ENCODE assay signal across 8 mouse cellular contexts in the genomic region with DNA sequence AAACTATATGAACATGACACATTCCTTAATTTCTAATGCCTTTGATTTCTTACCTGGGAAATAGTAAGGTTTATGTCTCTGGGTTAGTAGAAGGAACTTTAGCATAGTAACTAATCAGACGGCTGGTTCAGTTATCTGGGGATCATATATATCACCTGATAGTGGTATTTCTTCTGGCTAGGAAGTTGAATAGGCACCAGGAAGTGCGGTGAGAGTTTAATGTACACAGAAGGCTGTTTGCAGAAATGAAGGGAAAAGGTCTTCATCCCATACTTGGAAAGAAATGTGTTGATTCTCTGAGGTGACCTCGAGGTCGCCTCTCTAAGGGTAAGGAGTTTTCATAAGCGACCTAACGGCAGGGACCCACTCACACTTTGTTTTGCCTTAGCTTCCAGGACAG. TPM values are rescaled to one million over a fixed set of nuclear protein-coding genes. Genes with fewer than 3 reads are reported as not detected.
DNase-seq lines count a peak whose midpoint lies in the region; ATAC-seq and TF ChIP-seq lines count a peak whose summit lies in the region.

No protein-coding gene starts in this region.

- peak overlapping the region; percentile 62; the same call in 1 of the 2 replicates for H3K4me3 ChIP-seq in heart, embryonic 12.5 days
- peak overlapping the region; percentile 76; the same call in 1 of the 2 replicates for H3K4me3 ChIP-seq in cortical plate, adult 2 months (ENCODE audit: insufficient read depth, low read length)
- H3K4me3 ChIP-seq in hindbrain, embryonic 15.5 days, result peak overlapping the region; percentile 64
- H3K4me3 ChIP-seq in midbrain, embryonic 12.5 days, result peak overlapping the region; percentile 51
- H3K4me3 ChIP-seq in cerebellum, adult 2 months (replicated peaks; ENCODE audit: insufficient read depth, low read depth, low read length), result no peak overlapping the region

- H3K9me3 ChIP-seq in heart, embryonic 12.5 days (replicated peaks), result no peaks in the 10 kb centered on the region
- no peaks in the 10 kb centered on the region for H3K9me3 ChIP-seq in hindbrain, embryonic 15.5 days
- H3K9me3 ChIP-seq in midbrain, embryonic 12.5 days, result no peaks in the 10 kb centered on the region

- H3K27me3 ChIP-seq in heart, embryonic 12.5 days (replicated peaks), result no peaks in the 10 kb centered on the region
- H3K27me3 ChIP-seq in hindbrain, embryonic 15.5 days, result peaks cover 12% of the 10 kb centered on the region; the same call in 1 of the 2 replicates
- H3K27me3 ChIP-seq in midbrain, embryonic 12.5 days, result peaks cover 20% of the 10 kb centered on the region
- no peaks in the 10 kb centered on the region; the same call in 1 of the 2 replicates for H3K27me3 ChIP-seq in cerebellum, adult 2 months (ENCODE audit: control insufficient read depth, insufficient read depth, low read length)

- no peak for TF ChIP-seq CTCF in cortical plate, adult 2 months (IDR thresholded peaks at IDR 0.05; ENCODE audit: extremely low read depth, insufficient read depth, low read length)
- no peak for TF ChIP-seq CTCF in cerebellum, adult 2 months (IDR thresholded peaks at IDR 0.05; ENCODE audit: borderline replicate concordance, insufficient read depth, low read depth, low read length)

- peak overlapping the region; percentile 87 for H3K4me2 ChIP-seq in heart, embryonic 12.5 days
- H3K4me2 ChIP-seq in hindbrain, embryonic 15.5 days, result peak overlapping the region; percentile 100
- peak overlapping the region; percentile 98 for H3K4me2 ChIP-seq in midbrain, embryonic 12.5 days (replicated peaks)

- intact Hi-C loops in heart, postnatal 36 days (cut with DNase I), result loop anchor here (1.0 to 10.0 kb wide), 4 partner anchors 110 to 598 kb away; no protein-coding TSS in a partner anchor

- WGBS in heart, embryonic 12.5 days, result 14% methylated on average over 6 of the region's 6 CpGs
- WGBS in hindbrain, embryonic 15.5 days, result 20% methylated on average over 6 of the region's 6 CpGs
- 17% methylated on average over 6 of the region's 6 CpGs for WGBS in midbrain, embryonic 12.5 days
- 22% methylated on average over 6 of the region's 6 CpGs for WGBS in cerebellum, adult 2 months

- no peak for ATAC-seq in heart, embryonic 12.5 days (ENCODE audit: insufficient number of reproducible peaks, low FRiP score)
- no peak for ATAC-seq in hindbrain, embryonic 15.5 days (ENCODE audit: low FRiP score, low read depth)
- ATAC-seq in midbrain, embryonic 12.5 days (ENCODE audit: low FRiP score, low read depth), result no peak
- ATAC-seq in cerebellum, adult (ENCODE audit: insufficient number of reproducible peaks, low FRiP score, low TSS enrichment), result no peak

- no peak for TF ChIP-seq POLR2A in cortical plate, adult 2 months (IDR thresholded peaks at IDR 0.05; ENCODE audit: extremely low read depth, insufficient read depth, low read length)
- no peak for TF ChIP-seq POLR2A in cerebellum, adult 2 months (IDR thresholded peaks at IDR 0.05; ENCODE audit: borderline replicate concordance, insufficient read depth, low read length)

- peaks cover 22% of the 10 kb centered on the region for H3K4me1 ChIP-seq in heart, embryonic 12.5 days (replicated peaks)
- H3K4me1 ChIP-seq in cortical plate, adult 2 months (ENCODE audit: control insufficient read depth, insufficient read depth, low read length), result no peaks in the 10 kb centered on the region
- H3K4me1 ChIP-seq in hindbrain, embryonic 15.5 days (replicated peaks), result peaks cover 21% of the 10 kb centered on the region
- peaks cover 20% of the 10 kb centered on the region for H3K4me1 ChIP-seq in midbrain, embryonic 12.5 days
- peaks cover 3% of the 10 kb centered on the region; the same call in 1 of the 2 replicates for H3K4me1 ChIP-seq in cerebellum, adult 2 months (ENCODE audit: control insufficient read depth, insufficient read depth, low read length)

- H3K36me3 ChIP-seq in heart, embryonic 12.5 days, result no peaks in the 10 kb centered on the region
- no peaks in the 10 kb centered on the region for H3K36me3 ChIP-seq in hindbrain, embryonic 15.5 days
- no peaks in the 10 kb centered on the region for H3K36me3 ChIP-seq in midbrain, embryonic 12.5 days

- DNase-seq in heart, postnatal 36 days, result no peak
- DNase-seq in cerebellum, adult 2 months, result no peak
- no peak for DNase-seq in Muller cell, postnatal 12 days (ENCODE audit: inconsistent ontology term)

- H3K9ac ChIP-seq in heart, embryonic 12.5 days, result peak overlapping the region; percentile 74; the same call in 1 of the 2 replicates
- H3K9ac ChIP-seq in hindbrain, embryonic 15.5 days, result peak overlapping the region; percentile 62
- H3K9ac ChIP-seq in midbrain, embryonic 12.5 days (replicated peaks), result no peak overlapping the region

- H3K27ac ChIP-seq in heart, embryonic 12.5 days (ENCODE audit: poor library complexity, severe bottlenecking), result no peak overlapping the region
- H3K27ac ChIP-seq in cortical plate, adult 2 months (ENCODE audit: insufficient read depth, low read length), result no peak overlapping the region
- no peak overlapping the region for H3K27ac ChIP-seq in hindbrain, embryonic 15.5 days (replicated peaks)
- H3K27ac ChIP-seq in midbrain, embryonic 12.5 days (replicated peaks), result no peak overlapping the region
- H3K27ac ChIP-seq in cerebellum, adult 2 months (ENCODE audit: insufficient read depth, low read length), result no peak overlapping the region

RNA-seq across cellular contexts. Expression of a gene that starts 0.3 kb away (rescaled TPM):
- polyA plus RNA-seq in heart, embryonic 12.5 days (2016; fragmentation: Nextera tagmentation; extraction: Ambion mirVana), result 30.5 and 30.6 TPM in 2 replicates
- 10 to 100 TPM; 57.1 to 57.7 TPM for total RNA-seq in heart, postnatal 36 days (2021)
- 19.8 and 21.2 TPM in 2 replicates for polyA plus RNA-seq in cortical plate, adult 2 months (2012; rRNA removed)
- 6.1 and 6.8 TPM in 2 replicates for polyA plus RNA-seq in hindbrain, embryonic 15.5 days (2015; fragmentation: Nextera tagmentation; extraction: Ambion mirVana)
- 9.3 and 10.7 TPM in 2 replicates for polyA plus RNA-seq in midbrain, embryonic 12.5 days (2016; fragmentation: Nextera tagmentation; extraction: Ambion mirVana)
- 18.1 and 18.3 TPM in 2 replicates for polyA plus RNA-seq in cerebellum, adult 2 months (2012; rRNA removed)
